Mouse (Mus musculus) MEL (cell line): ENCODE results near the gene Gm45521. TPM values are rescaled to one million over a fixed set of nuclear protein-coding genes. Genes with fewer than 3 reads are reported as not detected.

Experiments used
- DNase-seq: peaks from one replicate; pipeline ENCODE4 v3.0.0; 2011; ENCODE audit warnings: low read depth, low spot score
- H3K27ac ChIP-seq: 2 replicates; pipeline ENCODE4 v1.5.1; 2012; ENCODE audit warnings: low read depth, mild to moderate bottlenecking, control low read depth, low read length, moderate library complexity; ENCODE audit not compliant: control insufficient read depth
- H3K27me3 ChIP-seq, 2 experiments: fragments of 150-350 bp in 1 of 2; sonication (generic) in 1 of 2; 2 replicates each; pipeline ENCODE4 v1.6.1; 2012; ENCODE audit warnings: low read length in 2 of 2, mild to moderate bottlenecking in 2 of 2, improper control_type of control experiment in 1 of 2, moderate library complexity in 1 of 2; ENCODE audit not compliant: insufficient read depth in 2 of 2, control insufficient read depth in 1 of 2
- H3K36me3 ChIP-seq, 2 experiments: 2 replicates each; pipeline ENCODE4 v1.6.1; 2012 to 2014; ENCODE audit warnings: low read length in 2 of 2, improper control_type of control experiment in 1 of 2, inconsistent platforms in 1 of 2, mild to moderate bottlenecking in 1 of 2; ENCODE audit not compliant: insufficient read depth in 2 of 2, control insufficient read depth in 1 of 2
- H3K4me1 ChIP-seq, 2 experiments: fragments of 150-350 bp in 1 of 2; sonication (generic) in 1 of 2; 2 replicates each; pipeline ENCODE4 v1.6.1; 2012; ENCODE audit warnings: low read length in 2 of 2, improper control_type of control experiment in 1 of 2, mild to moderate bottlenecking in 1 of 2; ENCODE audit not compliant: insufficient read depth in 2 of 2, control insufficient read depth in 1 of 2
- H3K4me3 ChIP-seq, 2 experiments: fragments of 150-350 bp in 1 of 2; sonication (generic) in 1 of 2; 2 replicates each; pipeline ENCODE4 v1.5.1; 2012; ENCODE audit warnings: low read depth in 2 of 2, low read length in 2 of 2, mild to moderate bottlenecking in 2 of 2, moderate library complexity in 2 of 2, control low read depth in 1 of 2, improper control_type of control experiment in 1 of 2; ENCODE audit not compliant: control insufficient read depth in 1 of 2, insufficient read depth in 1 of 2
- H3K79me2 ChIP-seq: 2 replicates; pipeline ENCODE4 v1.6.1; 2012; ENCODE audit warnings: mild to moderate bottlenecking, low read length, moderate library complexity; ENCODE audit not compliant: control insufficient read depth, poor library complexity, insufficient read depth
- H3K9ac ChIP-seq: 2 replicates; pipeline ENCODE4 v1.6.1; 2012; ENCODE audit warnings: low read depth, mild to moderate bottlenecking, control low read depth, low read length, moderate library complexity; ENCODE audit not compliant: control insufficient read depth, poor library complexity, severe bottlenecking
- H3K9me3 ChIP-seq: fragments of 150-350 bp; sonication (generic); replicated peaks from 2 replicates; pipeline ENCODE4 v1.6.1; 2012; ENCODE audit warnings: mild to moderate bottlenecking, low read length, improper control_type of control experiment, moderate library complexity; ENCODE audit not compliant: insufficient read depth
- CHD2 ChIP-seq: IDR thresholded peaks from 2 replicates; pipeline ENCODE4 v1.6.1; 2011; ENCODE audit warnings: low read length, improper control_type of control experiment
- CTCF ChIP-seq, 3 experiments: IDR thresholded peaks in 2 of 3; conservative IDR thresholded peaks in 1 of 3; 2 replicates each; pipeline ENCODE4 v1.5.1; 2011 to 2012; ENCODE audit warnings: low read length in 3 of 3, low read depth in 2 of 3, mild to moderate bottlenecking in 2 of 3, improper control_type of control experiment in 1 of 3, inconsistent platforms in 1 of 3, mixed read lengths in 1 of 3, moderate library complexity in 1 of 3; ENCODE audit not compliant: control insufficient read depth in 1 of 3, insufficient read depth in 1 of 3, poor library complexity in 1 of 3, severe bottlenecking in 1 of 3
- E2F4 ChIP-seq: IDR thresholded peaks from 2 replicates; pipeline ENCODE4 v1.6.1; 2011; ENCODE audit warnings: low read depth, low read length, improper control_type of control experiment, borderline replicate concordance
- EP300 ChIP-seq, 2 experiments: IDR thresholded peaks; 2 replicates each; pipeline ENCODE4 v1.6.1; 2011; ENCODE audit warnings: improper control_type of control experiment in 2 of 2, low read length in 2 of 2, low read depth in 1 of 2, mild to moderate bottlenecking in 1 of 2
- ETS1 ChIP-seq: IDR thresholded peaks from 2 replicates; pipeline ENCODE4 v1.6.1; 2012; ENCODE audit warnings: low read depth, mild to moderate bottlenecking, inconsistent platforms, low read length, improper control_type of control experiment, moderate library complexity
- JUND ChIP-seq: IDR thresholded peaks from 2 replicates; pipeline ENCODE4 v1.6.1; 2011; ENCODE audit warnings: low read depth, mild to moderate bottlenecking, improper control_type of control experiment, low read length
- MEF2A ChIP-seq: IDR thresholded peaks from 2 replicates; pipeline ENCODE4 v1.6.1; 2014; ENCODE audit warnings: low read depth, mild to moderate bottlenecking, inconsistent platforms, low read length, improper control_type of control experiment; ENCODE audit not compliant: poor library complexity, insufficient replicate concordance, severe bottlenecking; ENCODE audit errors: extremely low read depth
- MYB ChIP-seq: IDR thresholded peaks from 2 replicates; pipeline ENCODE4 v1.6.1; 2011; ENCODE audit warnings: mild to moderate bottlenecking, low read depth, low read length, improper control_type of control experiment
- NRF1 ChIP-seq: IDR thresholded peaks from 2 replicates; pipeline ENCODE4 v1.6.1; 2014; ENCODE audit warnings: low read depth, mild to moderate bottlenecking, inconsistent platforms, low read length, improper control_type of control experiment, moderate library complexity; ENCODE audit not compliant: poor library complexity, insufficient read depth, severe bottlenecking
- POLR2A ChIP-seq, 2 experiments: IDR thresholded peaks; 2 replicates each; pipeline ENCODE4 v1.6.1; 2011 to 2012; ENCODE audit warnings: low read length in 2 of 2, mild to moderate bottlenecking in 2 of 2, control low read depth in 1 of 2, improper control_type of control experiment in 1 of 2, low read depth in 1 of 2, moderate library complexity in 1 of 2; ENCODE audit not compliant: control insufficient read depth in 1 of 2, insufficient read depth in 1 of 2, poor library complexity in 1 of 2
- POLR2AphosphoS2 ChIP-seq: IDR thresholded peaks from 2 replicates; pipeline ENCODE4 v1.6.1; 2011; ENCODE audit warnings: low read length, improper control_type of control experiment
- POLR2AphosphoS5 ChIP-seq: IDR thresholded peaks from 2 replicates; pipeline ENCODE4 v1.6.1; 2012; ENCODE audit warnings: low read depth, borderline replicate concordance, mild to moderate bottlenecking, inconsistent platforms, low read length, moderate library complexity, mixed read lengths
- RAD21 ChIP-seq: IDR thresholded peaks from 2 replicates; pipeline ENCODE4 v1.6.1; 2011; ENCODE audit warnings: mild to moderate bottlenecking, low read depth, low read length, improper control_type of control experiment
- SIN3A ChIP-seq: IDR thresholded peaks from 2 replicates; pipeline ENCODE4 v1.6.1; 2012; ENCODE audit warnings: low read length, improper control_type of control experiment, inconsistent platforms
- SMC3 ChIP-seq: IDR thresholded peaks from 2 replicates; pipeline ENCODE4 v1.6.1; 2011; ENCODE audit warnings: low read depth, low read length, improper control_type of control experiment
- TCF12 ChIP-seq: IDR thresholded peaks from 2 replicates; pipeline ENCODE4 v1.6.1; 2014; ENCODE audit warnings: low read depth, mild to moderate bottlenecking, inconsistent platforms, low read length, improper control_type of control experiment, moderate library complexity
- UBTF ChIP-seq: IDR thresholded peaks from 2 replicates; pipeline ENCODE4 v1.6.1; 2012; ENCODE audit warnings: low read depth, mild to moderate bottlenecking, inconsistent platforms, low read length, improper control_type of control experiment, moderate library complexity, borderline replicate concordance; ENCODE audit not compliant: insufficient read depth
- USF1 ChIP-seq: IDR thresholded peaks from 2 replicates; pipeline ENCODE4 v1.6.1; 2014; ENCODE audit warnings: low read depth, mild to moderate bottlenecking, inconsistent platforms, low read length, improper control_type of control experiment, moderate library complexity
- ZC3H11A ChIP-seq: IDR thresholded peaks from 2 replicates; pipeline ENCODE4 v1.6.1; 2012; ENCODE audit warnings: low read depth, mild to moderate bottlenecking, inconsistent platforms, low read length, improper control_type of control experiment
- ZKSCAN1 ChIP-seq: IDR thresholded peaks from 2 replicates; pipeline ENCODE4 v1.6.1; 2012; ENCODE audit warnings: low read depth, mild to moderate bottlenecking, inconsistent platforms, low read length, improper control_type of control experiment, moderate library complexity
- ZMIZ1 ChIP-seq: IDR thresholded peaks from 2 replicates; pipeline ENCODE4 v1.6.1; 2012; ENCODE audit warnings: low read depth, mild to moderate bottlenecking, inconsistent platforms, low read length, improper control_type of control experiment, moderate library complexity
- ZNF384 ChIP-seq: IDR thresholded peaks from 2 replicates; pipeline ENCODE4 v1.6.1; 2012; ENCODE audit warnings: low read depth, mild to moderate bottlenecking, inconsistent platforms, low read length, improper control_type of control experiment
- polyA plus RNA-seq, 2 experiments: library from polyadenylated mRNA; stranded (reverse) in 1 of 2; unstranded in 1 of 2; fragments of >175 nt in 1 of 2; fragments of >200 nt in 1 of 2; gene quantifications; 2 replicates each; pipeline versions ENCODE4 v1.2.1 to v1.2.4; 2012; ENCODE audit warnings: low replicate concordance in 2 of 2, low read depth in 1 of 2; ENCODE audit not compliant: insufficient read length in 2 of 2, insufficient read depth in 1 of 2, missing spikeins in 1 of 2
- total RNA-seq: library from RNA; depleted of rRNA; stranded (reverse); fragments of 300-350 nt; gene quantifications from 2 replicates; pipeline ENCODE4 v1.2.3, GENCODE M21; 2012

The Gm45521 gene
- total and polyA plus RNA-seq, 3 experiments: not detected

GRCm38 (mm10) chr14:7989961-7990360 is 32.9 kb downstream of the Gm45521 start:
- Histone ChIP-seq H3K4me3 (no peak overlapping the region), H3K27ac (no peak overlapping the region), H3K9ac (no peak overlapping the region), H3K36me3 (no peaks in the 10 kb centered on the region), H3K4me1 (no peaks in the 10 kb centered on the region), H3K9me3 (no peaks in the 10 kb centered on the region), H3K27me3 (no peaks in the 10 kb centered on the region), H3K79me2 (no peaks in the 10 kb centered on the region)
- no peak for DNase-seq
- TF ChIP-seq POLR2A (IDR thresholded peaks at IDR 0.05; ENCODE audit: control insufficient read depth in 1 of 2, insufficient read depth in 1 of 2, low read depth in 1 of 2, low read length in 2 of 2, poor library complexity in 1 of 2): no peak
- no peak for TF ChIP-seq ZMIZ1
- no peak for TF ChIP-seq ZC3H11A
- no peak for TF ChIP-seq MYB
- no peak for TF ChIP-seq ETS1
- TF ChIP-seq TCF12: no peak
- TF ChIP-seq UBTF: no peak
- TF ChIP-seq NRF1: no peak
- TF ChIP-seq POLR2AphosphoS2: no peak
- no peak for TF ChIP-seq ZKSCAN1
- TF ChIP-seq RAD21: no peak
- no peak for TF ChIP-seq USF1
- TF ChIP-seq CHD2: no peak
- no peak for TF ChIP-seq SMC3
- no peak for TF ChIP-seq MEF2A

GRCm38 (mm10) chr14:7991108-7991776 is 34.2 kb downstream of the Gm45521 start:
- Histone ChIP-seq H3K4me3 (no peak overlapping the region), H3K79me2 (no peaks in the 10 kb centered on the region), H3K27me3 (no peaks in the 10 kb centered on the region), H3K4me1 (no peaks in the 10 kb centered on the region), H3K27ac (no peak overlapping the region), H3K9ac (no peak overlapping the region), H3K36me3 (no peaks in the 10 kb centered on the region)
- no peak for DNase-seq
- TF ChIP-seq SIN3A: no peak
- TF ChIP-seq CTCF (IDR thresholded peaks at IDR 0.05 in 2 of 3, conservative IDR thresholded peaks at IDR 0.05 in 1 of 3; ENCODE audit: control insufficient read depth in 1 of 3, insufficient read depth in 1 of 3, low read depth in 2 of 3, low read length in 3 of 3, poor library complexity in 1 of 3, severe bottlenecking in 1 of 3): no peak
- TF ChIP-seq POLR2AphosphoS5: no peak
- TF ChIP-seq MEF2A: no peak
- no peak for TF ChIP-seq EP300 (IDR thresholded peaks at IDR 0.05; ENCODE audit: low read depth in 1 of 2, low read length in 2 of 2)
- TF ChIP-seq CHD2: no peak
- TF ChIP-seq NRF1: no peak
- no peak for TF ChIP-seq E2F4
- no peak for TF ChIP-seq JUND
- TF ChIP-seq ZNF384: no peak
- TF ChIP-seq, all 39 proteins: peak for 0
- H3K9me3 ChIP-seq: no peaks in the 10 kb centered on the region
